Mouse (Mus musculus): Measurements from ENCODE around the gene Syne4.

DNA sequence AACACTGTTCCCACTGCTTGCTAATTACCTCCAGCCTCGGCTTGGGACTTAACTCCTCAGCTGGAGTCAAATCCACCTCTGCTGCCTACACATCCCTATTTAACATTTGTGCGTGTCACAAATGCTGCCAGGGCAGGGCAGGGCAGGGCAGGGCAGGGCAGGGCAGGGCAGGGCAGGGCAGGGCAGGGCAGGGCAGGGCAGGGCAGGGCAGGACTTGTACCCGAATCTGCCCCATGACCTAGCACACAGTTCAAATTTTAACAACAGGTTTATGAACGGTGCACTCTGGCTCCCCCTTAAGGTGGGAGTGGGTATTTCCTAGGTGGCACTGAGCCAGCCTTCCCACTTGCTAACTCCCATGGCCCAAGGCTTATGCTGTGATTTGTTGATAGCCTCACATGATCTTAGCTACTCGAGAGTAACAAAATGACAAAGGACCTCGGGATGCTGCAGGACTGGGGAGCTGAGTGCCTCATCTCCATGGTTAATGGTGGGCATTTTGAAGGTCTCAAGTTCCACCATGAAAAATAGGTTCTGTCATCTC is 38.7 kb downstream of the Syne4 start:
- TF ChIP-seq CTCF (IDR thresholded peaks at IDR 0.05; ENCODE audit: low read depth, low read length) (peak; percentile 64), EP300 (IDR thresholded peaks at IDR 0.05; ENCODE audit: insufficient read depth, low read depth, low read length) (no peak)
